Mouse (Mus musculus): ENCODE results near the gene Rbms2. TPM values are rescaled to one million over a fixed set of nuclear protein-coding genes. Genes with fewer than 3 reads are reported as not detected.
"Not testable (repeated sequence)": the region's sequence is repeated elsewhere in the genome, so short reads cannot be mapped to it uniquely, and the experiment has no call there.

Gene Rbms2
- polyA plus RNA-seq, 1 experiment from 2014 or later = 17.9 TPM

GRCm38 (mm10) chr10:128092506-128093495 is 87.3 kb downstream of the Rbms2 start:
- peak overlapping the region; percentile 92 for H3K4me2 ChIP-seq (ENCODE audit: low read depth)
- ATAC-seq (ENCODE audit: insufficient read depth, low FRiP score, low TSS enrichment) = peak; percentile 58
- peak overlapping the region; percentile 82 for H3K4me3 ChIP-seq (ENCODE audit: low read depth, low read length)
- peak overlapping the region; percentile 76 for H3K9ac ChIP-seq (ENCODE audit: low read length)
- no peaks in the 10 kb centered on the region for H3K9me3 ChIP-seq (ENCODE audit: control insufficient read depth, low read length)
- H3K27ac ChIP-seq (ENCODE audit: low read depth, low read length) = peak overlapping the region; percentile 88
- H3K36me3 ChIP-seq (ENCODE audit: control insufficient read depth, insufficient read depth, low read length) = peaks cover 12% of the 10 kb centered on the region
- DNase-seq (ENCODE audit: low spot score) = peak; percentile 86
- peaks cover 34% of the 10 kb centered on the region for H3K4me1 ChIP-seq (ENCODE audit: control insufficient read depth, insufficient read depth, low read length)
- no peaks in the 10 kb centered on the region for H3K27me3 ChIP-seq (ENCODE audit: control insufficient read depth, insufficient read depth, low read length)
- WGBS = under 1% methylated on average over 71 of the region's 88 CpGs

GRCm38 (mm10) chr10:128091564-128092505 is 88.3 kb downstream of the Rbms2 start, which contains the start of gene Baz2a:
TSS of gene Baz2a (plus strand) at chr10:128091577.
- Histone ChIP-seq H3K4me3 (ENCODE audit: low read depth, low read length) (peak within 1 kb of the TSS; percentile 82), H3K27ac (ENCODE audit: low read depth, low read length) (peak within 1 kb of the TSS; percentile 88), H3K9ac (ENCODE audit: low read length) (peak within 1 kb of the TSS; percentile 76), H3K4me2 (ENCODE audit: low read depth) (peak within 1 kb of the TSS; percentile 92), H3K27me3 (ENCODE audit: control insufficient read depth, insufficient read depth, low read length) (no peaks in the 10 kb centered on the region), H3K9me3 (ENCODE audit: control insufficient read depth, low read length) (no peaks in the 10 kb centered on the region), H3K36me3 (ENCODE audit: control insufficient read depth, insufficient read depth, low read length) (peaks cover 15% of the 10 kb centered on the region), H3K4me1 (ENCODE audit: control insufficient read depth, insufficient read depth, low read length) (peaks cover 34% of the 10 kb centered on the region)
- ATAC-seq (ENCODE audit: insufficient read depth, low FRiP score, low TSS enrichment) = peak; percentile 0; the same call in 1 of the 2 replicates
- 1% methylated on average over 20 of the region's 20 CpGs for WGBS
- DNase-seq (ENCODE audit: low spot score) = peak; percentile 52

- peak; percentile 40 for ATAC-seq (ENCODE audit: insufficient read depth, low FRiP score, low TSS enrichment)
Measured at GRCm38 (mm10) chr10:128090651-128091563, 89.2 kb downstream of the Rbms2 start.

DNA sequence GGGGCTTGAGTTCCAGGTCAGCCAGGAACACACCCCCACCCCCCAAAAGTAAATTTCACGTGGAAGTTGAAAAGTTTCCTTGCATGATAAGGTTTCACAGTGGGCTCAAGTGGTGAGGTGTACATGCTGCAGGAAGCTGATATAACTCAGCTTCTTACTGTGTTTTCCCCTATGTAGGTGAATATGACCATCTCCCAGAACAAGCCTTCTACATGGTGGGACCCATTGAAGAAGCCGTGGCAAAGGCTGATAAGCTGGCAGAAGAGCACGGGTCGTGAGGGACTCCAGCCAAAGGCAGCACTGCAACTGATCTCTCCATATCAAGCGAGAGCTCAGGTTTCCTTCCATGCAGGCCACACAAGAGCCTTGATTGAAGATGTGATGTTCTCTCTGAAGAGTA is 90.3 kb downstream of the Rbms2 start:
- 80% methylated on average over 5 of the region's 5 CpGs for WGBS
- Histone ChIP-seq H3K9ac (ENCODE audit: low read length) (no peak overlapping the region), H3K9me3 (ENCODE audit: control insufficient read depth, low read length) (no peaks in the 10 kb centered on the region), H3K4me3 (ENCODE audit: low read depth, low read length) (no peak overlapping the region), H3K4me2 (ENCODE audit: low read depth) (no peak overlapping the region), H3K27ac (ENCODE audit: low read depth, low read length) (no peak overlapping the region), H3K27me3 (ENCODE audit: control insufficient read depth, insufficient read depth, low read length) (no peaks in the 10 kb centered on the region), H3K4me1 (ENCODE audit: control insufficient read depth, insufficient read depth, low read length) (peaks cover 31% of the 10 kb centered on the region), H3K36me3 (ENCODE audit: control insufficient read depth, insufficient read depth, low read length) (peaks cover 20% of the 10 kb centered on the region)
- DNase-seq (ENCODE audit: low spot score) = no peak
- no peak for ATAC-seq (ENCODE audit: insufficient read depth, low FRiP score, low TSS enrichment)

More at GRCm38 (mm10) chr10:128090651-128091563, 89.2 kb downstream of the Rbms2 start:
- H3K27me3 ChIP-seq (ENCODE audit: control insufficient read depth, insufficient read depth, low read length) = no peaks in the 10 kb centered on the region
- H3K4me3 ChIP-seq (ENCODE audit: low read depth, low read length) = peak overlapping the region; percentile 82
- 0 out of 2 replicates have a peak overlapping the region, but pooled peaks have one; percentile 20 for H3K27ac ChIP-seq (ENCODE audit: low read depth, low read length)
- H3K4me1 ChIP-seq (ENCODE audit: control insufficient read depth, insufficient read depth, low read length) = peaks cover 30% of the 10 kb centered on the region
- peaks cover 20% of the 10 kb centered on the region for H3K36me3 ChIP-seq (ENCODE audit: control insufficient read depth, insufficient read depth, low read length)
- DNase-seq (ENCODE audit: low spot score) = peak; percentile 90
- 9% methylated on average over 14 of the region's 14 CpGs for WGBS
- H3K4me2 ChIP-seq (ENCODE audit: low read depth) = peak overlapping the region; percentile 92
- no peaks in the 10 kb centered on the region for H3K9me3 ChIP-seq (ENCODE audit: control insufficient read depth, low read length)
- H3K9ac ChIP-seq (ENCODE audit: low read length) = peak overlapping the region; percentile 76; the same call in 1 of the 2 replicates

DNA sequence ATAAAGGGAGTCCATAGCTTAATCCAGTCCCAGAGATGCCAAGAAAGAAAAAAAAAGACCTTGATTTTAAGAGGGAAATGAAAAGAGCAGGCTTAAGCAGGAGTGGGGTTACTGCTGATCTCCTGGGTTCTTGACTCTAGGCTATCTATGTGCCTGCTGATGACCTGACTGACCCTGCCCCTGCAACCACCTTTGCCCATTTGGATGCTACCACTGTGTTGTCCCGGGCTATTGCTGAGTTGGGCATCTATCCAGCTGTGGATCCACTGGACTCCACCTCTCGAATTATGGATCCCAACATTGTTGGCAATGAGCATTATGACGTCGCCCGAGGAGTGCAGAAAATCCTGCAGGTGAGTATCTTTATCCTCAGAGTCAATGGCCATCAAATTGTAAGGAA is 91.9 kb downstream of the Rbms2 start:
- WGBS = 94% methylated on average over 5 of the region's 5 CpGs

DNA sequence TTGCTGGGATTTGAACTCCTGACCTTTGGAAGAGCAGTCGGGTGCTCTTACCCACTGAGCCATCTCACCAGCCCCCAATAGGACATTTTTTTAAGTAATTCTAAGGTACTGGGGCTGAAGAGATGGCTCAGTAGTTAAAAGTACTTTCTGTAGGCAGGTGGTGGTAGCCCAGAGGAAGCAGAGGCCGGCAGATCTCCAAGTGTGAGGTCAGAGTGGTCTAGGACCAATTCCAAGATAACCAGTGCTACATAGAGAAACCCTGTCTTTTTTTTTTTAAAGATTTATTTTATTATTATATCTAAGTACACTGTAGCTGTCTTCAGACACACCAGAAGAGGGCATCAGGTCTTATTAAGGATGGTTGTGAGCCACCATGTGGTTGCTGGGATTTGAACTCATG is 92.9 kb downstream of the Rbms2 start:
- H3K9me3 ChIP-seq (ENCODE audit: control insufficient read depth, low read length); H3K27ac ChIP-seq (ENCODE audit: low read depth, low read length); DNase-seq (ENCODE audit: low spot score); H3K4me3 ChIP-seq (ENCODE audit: low read depth, low read length); H3K9ac ChIP-seq (ENCODE audit: low read length); H3K4me2 ChIP-seq (ENCODE audit: low read depth); H3K27me3 ChIP-seq (ENCODE audit: control insufficient read depth, insufficient read depth, low read length); ATAC-seq (ENCODE audit: insufficient read depth, low FRiP score, low TSS enrichment): not testable (repeated sequence)
- WGBS = 80% methylated on average over 2 of the region's 2 CpGs
- peaks cover 17% of the 10 kb centered on the region for H3K4me1 ChIP-seq (ENCODE audit: control insufficient read depth, insufficient read depth, low read length)
- peaks cover 20% of the 10 kb centered on the region for H3K36me3 ChIP-seq (ENCODE audit: control insufficient read depth, insufficient read depth, low read length)

More for the DNA sequence above, 91.9 kb downstream of the Rbms2 start:
- peaks cover 17% of the 10 kb centered on the region for H3K4me1 ChIP-seq (ENCODE audit: control insufficient read depth, insufficient read depth, low read length)
- H3K4me3 ChIP-seq (ENCODE audit: low read depth, low read length) = no peak overlapping the region
- H3K27ac ChIP-seq (ENCODE audit: low read depth, low read length) = no peak overlapping the region
- H3K4me2 ChIP-seq (ENCODE audit: low read depth) = no peak overlapping the region
- no peak overlapping the region for H3K9ac ChIP-seq (ENCODE audit: low read length)
- no peak for ATAC-seq (ENCODE audit: insufficient read depth, low FRiP score, low TSS enrichment)
- H3K9me3 ChIP-seq (ENCODE audit: control insufficient read depth, low read length) = no peaks in the 10 kb centered on the region
- H3K27me3 ChIP-seq (ENCODE audit: control insufficient read depth, insufficient read depth, low read length) = no peaks in the 10 kb centered on the region
- no peak for DNase-seq (ENCODE audit: low spot score)
- H3K36me3 ChIP-seq (ENCODE audit: control insufficient read depth, insufficient read depth, low read length) = peaks cover 20% of the 10 kb centered on the region

DNA sequence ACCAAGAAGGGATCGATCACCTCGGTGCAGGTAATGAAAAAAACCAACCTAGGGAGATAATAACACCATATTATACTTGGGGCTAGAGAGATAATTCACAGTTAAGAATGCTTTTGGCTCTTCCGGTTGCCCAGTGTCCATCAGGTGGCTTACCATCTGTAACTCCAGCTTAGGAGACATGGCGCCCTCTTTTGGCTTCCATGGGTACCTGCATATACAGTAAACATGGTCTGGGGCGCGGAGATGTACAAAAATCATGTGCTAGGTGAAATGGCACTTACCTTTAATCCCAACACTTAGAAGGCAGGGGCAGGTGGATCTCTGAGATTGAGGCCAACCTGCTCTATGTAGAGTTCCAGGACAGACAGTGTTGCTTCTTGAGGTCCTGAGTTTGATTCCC is 93.7 kb downstream of the Rbms2 start:
- no peaks in the 10 kb centered on the region for H3K27me3 ChIP-seq (ENCODE audit: control insufficient read depth, insufficient read depth, low read length)
- no peak overlapping the region for H3K4me3 ChIP-seq (ENCODE audit: low read depth, low read length)
- H3K27ac ChIP-seq (ENCODE audit: low read depth, low read length) = no peak overlapping the region
- DNase-seq (ENCODE audit: low spot score) (peak; percentile 48), ATAC-seq (ENCODE audit: insufficient read depth, low FRiP score, low TSS enrichment) (no peak)
- H3K9ac ChIP-seq (ENCODE audit: low read length) = no peak overlapping the region
- 82% methylated on average over 6 of the region's 6 CpGs for WGBS
- no peaks in the 10 kb centered on the region for H3K9me3 ChIP-seq (ENCODE audit: control insufficient read depth, low read length)
- H3K4me2 ChIP-seq (ENCODE audit: low read depth) = no peak overlapping the region
- peaks cover 9% of the 10 kb centered on the region for H3K4me1 ChIP-seq (ENCODE audit: control insufficient read depth, insufficient read depth, low read length)
- H3K36me3 ChIP-seq (ENCODE audit: control insufficient read depth, insufficient read depth, low read length) = peaks cover 20% of the 10 kb centered on the region
